Mouse (Mus musculus) kidney, adult 18-20 months (tissue): ENCODE results near the gene Nme4.
A peak's percentile ranks its signal among the peaks of the same experiment; 100 is the strongest.
"Not testable (repeated sequence)": the region's sequence is repeated elsewhere in the genome, so short reads cannot be mapped to it uniquely, and the experiment has no call there.

Experiments
- DNase-seq: peaks from one replicate; pipeline ENCODE4 v3.0.0; 2021

The Nme4 gene

GRCm38 (mm10) chr17:26095121-26095740 is at the start of gene Nme4:
TSS of gene Nme4 (minus strand) at chr17:26095602.
- peak; percentile 62 for DNase-seq

GRCm38 (mm10) chr17:26143386-26143785 is 48.0 kb upstream of the Nme4 start:
- no peak for DNase-seq

GRCm38 (mm10) chr17:26142796-26143195 is 47.4 kb upstream of the Nme4 start:
- DNase-seq: no peak

GRCm38 (mm10) chr17:26138901-26139381 is 43.5 kb upstream of the Nme4 start:
- no peak for DNase-seq

- peak; percentile 94 for DNase-seq
Measured at GRCm38 (mm10) chr17:26138239-26138836, 42.9 kb upstream of the Nme4 start, which contains the start of gene Axin1. TSS of gene Axin1 (plus strand) at chr17:26138688.

- no peak for DNase-seq
Measured at GRCm38 (mm10) chr17:26137751-26138130, 42.3 kb upstream of the Nme4 start.

GRCm38 (mm10) chr17:26137106-26137750 is 41.8 kb upstream of the Nme4 start:
- no peak for DNase-seq

- no peak for DNase-seq
Measured at GRCm38 (mm10) chr17:26131856-26132853, 36.8 kb upstream of the Nme4 start.

- DNase-seq: no peak
Measured at GRCm38 (mm10) chr17:26131062-26131732, 35.8 kb upstream of the Nme4 start.

- DNase-seq: no peak
Measured at GRCm38 (mm10) chr17:26125226-26125625, 29.8 kb upstream of the Nme4 start.

- DNase-seq: no peak
Measured at GRCm38 (mm10) chr17:26124560-26124959, 29.2 kb upstream of the Nme4 start.

GRCm38 (mm10) chr17:26123267-26123684 is 27.9 kb upstream of the Nme4 start, which contains the start of gene Mrpl28:
TSS of gene Mrpl28 (plus strand) at chr17:26123500.
- DNase-seq: peak; percentile 89

- DNase-seq: no peak
Measured at GRCm38 (mm10) chr17:26122431-26123140, 27.2 kb upstream of the Nme4 start.

GRCm38 (mm10) chr17:26119766-26120710 is 24.6 kb upstream of the Nme4 start:
- peak; percentile 51 for DNase-seq

- peak; percentile 39 for DNase-seq
Measured at GRCm38 (mm10) chr17:26116503-26117258, 21.3 kb upstream of the Nme4 start.

GRCm38 (mm10) chr17:26115956-26116487 is 20.6 kb upstream of the Nme4 start:
- peak; percentile 71 for DNase-seq

GRCm38 (mm10) chr17:26115205-26115898 is 19.9 kb upstream of the Nme4 start:
- peak; percentile 90 for DNase-seq

GRCm38 (mm10) chr17:26114461-26114860 is 19.1 kb upstream of the Nme4 start:
- DNase-seq: not testable (repeated sequence)
